Mouse (Mus musculus): ENCODE measurements at regions not wholly inside any gene's neighbourhood (a gene's known extent, or its start where the extent isn't known, plus 50 kb on each side); places are given as distances from the start of the nearest gene placed in this dataset.
A peak's percentile ranks its signal among the peaks of the same experiment; 100 is the strongest.

- peak; percentile 36 for DNase-seq (ENCODE audit: low spot score)
Measured at GRCm38 (mm10) chrX:11720517-11720916, 392.9 kb downstream of the H2al1j start.

- no peak for DNase-seq (ENCODE audit: low spot score)
Measured at GRCm38 (mm10) chrX:11722730-11723129, 395.1 kb downstream of the H2al1j start.

- DNase-seq (ENCODE audit: low spot score): no peak
Measured at GRCm38 (mm10) chrX:11724718-11725117, 397.1 kb downstream of the H2al1j start.

- DNase-seq (ENCODE audit: low spot score): no peak
Measured at GRCm38 (mm10) chrX:11726524-11727231, 399.1 kb downstream of the H2al1j start.

- no peak for DNase-seq (ENCODE audit: low spot score)
Measured at GRCm38 (mm10) chrX:11728481-11728880, 400.9 kb downstream of the H2al1j start.

GRCm38 (mm10) chrX:11729992-11730391, 402.4 kb downstream of the H2al1j start:
- DNase-seq (ENCODE audit: low spot score): no peak

GRCm38 (mm10) chrX:11732371-11732770, 404.7 kb downstream of the H2al1j start:
- no peak for DNase-seq (ENCODE audit: low spot score)

- no peak for DNase-seq (ENCODE audit: low spot score)
Measured at GRCm38 (mm10) chrX:11734505-11735435, 407.1 kb downstream of the H2al1j start.

- DNase-seq (ENCODE audit: low spot score): peak; percentile 75
Measured at GRCm38 (mm10) chrX:11735516-11736170, 408.0 kb downstream of the H2al1j start.

GRCm38 (mm10) chrX:11736481-11736880, 408.9 kb downstream of the H2al1j start:
- no peak for DNase-seq (ENCODE audit: low spot score)

- no peak for DNase-seq (ENCODE audit: low spot score)
Measured at GRCm38 (mm10) chrX:11739565-11739964, 411.9 kb downstream of the H2al1j start.

- no peak for DNase-seq (ENCODE audit: low spot score)
Measured at GRCm38 (mm10) chrX:11745911-11746310, 414.2 kb downstream of the Bcor start.

- no peak for DNase-seq (ENCODE audit: low spot score)
Measured at GRCm38 (mm10) chrX:11747386-11748121, 412.6 kb downstream of the Bcor start.

- no peak for DNase-seq (ENCODE audit: low spot score)
Measured at GRCm38 (mm10) chrX:11748278-11748677, 411.9 kb downstream of the Bcor start.

GRCm38 (mm10) chrX:11752513-11752912, 407.6 kb downstream of the Bcor start:
- no peak for DNase-seq (ENCODE audit: low spot score)

GRCm38 (mm10) chrX:11752973-11753590, 407.1 kb downstream of the Bcor start:
- peak; percentile 19 for DNase-seq (ENCODE audit: low spot score)

- DNase-seq (ENCODE audit: low spot score): no peak
Measured at GRCm38 (mm10) chrX:11755046-11755445, 405.1 kb downstream of the Bcor start.

GRCm38 (mm10) chrX:11763351-11764082, 396.6 kb downstream of the Bcor start:
- no peak for DNase-seq (ENCODE audit: low spot score)

GRCm38 (mm10) chrX:11776236-11776899, 383.8 kb downstream of the Bcor start:
- DNase-seq (ENCODE audit: low spot score): no peak

GRCm38 (mm10) chrX:11795010-11795409, 365.1 kb downstream of the Bcor start:
- DNase-seq (ENCODE audit: low spot score): no peak

Data from ovary, adult 18-20 months (tissue).